Mouse (Mus musculus) liver, adult 2 months (tissue): ENCODE results near the gene Gm17428. TPM values are rescaled to one million over a fixed set of nuclear protein-coding genes. Genes with fewer than 3 reads are reported as not detected.
"Not testable (repeated sequence)": the region's sequence is repeated elsewhere in the genome, so short reads cannot be mapped to it uniquely, and the experiment has no call there.

Experiments
- DNase-seq: peaks from one replicate; pipeline ENCODE4 v3.0.0-alpha.2; 2011; ENCODE audit warnings: low read depth, low spot score; ENCODE audit errors: extremely low read depth
- H3K27ac ChIP-seq: fragments of 200-500 bp; replicated peaks from 2 replicates; pipeline ENCODE4 v1.5.1; 2012; ENCODE audit warnings: low read depth, mild to moderate bottlenecking, control low read depth, inconsistent platforms, low read length; ENCODE audit not compliant: insufficient read depth
- H3K27me3 ChIP-seq: fragments of 200-500 bp; 2 replicates; pipeline ENCODE4 v1.6.1; 2012; ENCODE audit warnings: mild to moderate bottlenecking, moderate library complexity, low read length, inconsistent platforms; ENCODE audit not compliant: control insufficient read depth, insufficient read depth
- H3K36me3 ChIP-seq: fragments of 200-500 bp; 2 replicates; pipeline ENCODE4 v1.6.1; 2012; ENCODE audit warnings: low read length, inconsistent platforms; ENCODE audit not compliant: control insufficient read depth, insufficient read depth
- H3K4me1 ChIP-seq: fragments of 200-500 bp; 2 replicates; pipeline ENCODE4 v1.6.1; 2011; ENCODE audit warnings: low read length; ENCODE audit not compliant: control insufficient read depth, insufficient read depth
- H3K4me3 ChIP-seq: fragments of 200-500 bp; 2 replicates; pipeline ENCODE4 v1.5.1; 2011; ENCODE audit warnings: low read depth, mild to moderate bottlenecking, control low read depth, low read length, moderate library complexity; ENCODE audit not compliant: insufficient read depth
- H3K79me2 ChIP-seq: fragments of 200-500 bp; 2 replicates; pipeline ENCODE4 v1.6.1; 2012; ENCODE audit warnings: inconsistent platforms, mild to moderate bottlenecking, low read length, moderate library complexity; ENCODE audit not compliant: control insufficient read depth, insufficient read depth
- H3K9ac ChIP-seq: fragments of 200-500 bp; 2 replicates; pipeline ENCODE4 v1.6.1; 2012; ENCODE audit warnings: low read depth, mild to moderate bottlenecking, control low read depth, inconsistent platforms, low read length
- CTCF ChIP-seq: fragments of 200-500 bp; IDR thresholded peaks from 2 replicates; pipeline ENCODE4 v1.5.1; 2011; ENCODE audit warnings: low read depth, low read length, control low read depth
- POLR2A ChIP-seq: fragments of 200-500 bp; IDR thresholded peaks from 2 replicates; pipeline ENCODE4 v1.6.1; 2011; ENCODE audit warnings: low read length, control low read depth; ENCODE audit not compliant: insufficient read depth; ENCODE audit errors: extremely low read depth
- WGBS: fragments of 180-500 bp; shearing (Covaris S2); methylation state at CpG from one replicate; pipeline ENCODE4 v1.1.7; 2018; 5-methylcytosine and 5-hydroxymethylcytosine counted together
- polyA plus RNA-seq: library from polyadenylated mRNA; depleted of rRNA; stranded (reverse); fragments of >200 nt; gene quantifications from 2 replicates; pipeline ENCODE4 v1.2.3, GENCODE M21; 2012
- total RNA-seq: library from RNA; depleted of rRNA; stranded (reverse); fragments of >200 nt; gene quantifications from 2 replicates; pipeline ENCODE4 v1.2.3, GENCODE M21; 2014

The Gm17428 gene
- total and polyA plus RNA-seq, 2 experiments: not detected

DNA sequence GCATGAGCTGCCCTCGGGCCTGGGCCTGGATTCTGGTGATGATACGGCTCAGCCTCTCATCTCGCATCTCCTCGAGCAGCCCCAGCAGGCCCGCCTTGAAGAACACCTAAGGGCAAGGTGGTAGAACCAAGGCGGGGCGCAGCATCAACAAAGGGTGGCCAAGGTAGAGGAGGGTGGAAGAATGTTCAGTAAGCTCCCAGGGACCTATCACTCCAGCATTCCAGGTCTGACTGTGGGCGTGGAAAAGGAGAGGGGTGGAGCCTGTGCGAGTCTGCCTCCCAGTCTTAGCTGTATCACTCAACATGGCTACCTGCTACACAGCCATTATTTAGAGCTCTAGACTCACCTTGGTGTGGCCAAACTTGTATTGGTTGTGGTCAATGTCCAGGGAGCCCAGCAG, 20.2 kb upstream of the Gm17428 start:
- Histone ChIP-seq H3K27me3 (no peaks in the 10 kb centered on the region), H3K4me3 (no peak overlapping the region), H3K36me3 (no peaks in the 10 kb centered on the region), H3K9ac (no peak overlapping the region), H3K79me2 (no peaks in the 10 kb centered on the region), H3K4me1 (no peaks in the 10 kb centered on the region), H3K27ac (no peak overlapping the region)
- TF ChIP-seq POLR2A (no peak), CTCF (no peak)
- WGBS: 86% methylated on average over 9 of the region's 9 CpGs
- no peak for DNase-seq

GRCm38 (mm10) chr14:54958503-54958902, 18.2 kb upstream of the Gm17428 start:
- 81% methylated on average over 4 of the region's 4 CpGs for WGBS
- H3K9ac ChIP-seq: no peak overlapping the region

GRCm38 (mm10) chr14:54959197-54959596, 17.5 kb upstream of the Gm17428 start:
- no peak overlapping the region for H3K9ac ChIP-seq
- no peaks in the 10 kb centered on the region for H3K27me3 ChIP-seq
- WGBS: 77% methylated on average over 3 of the region's 3 CpGs
- H3K36me3 ChIP-seq: no peaks in the 10 kb centered on the region
- no peaks in the 10 kb centered on the region for H3K4me1 ChIP-seq
- H3K27ac ChIP-seq: no peak overlapping the region
- H3K4me3 ChIP-seq: no peak overlapping the region
- H3K79me2 ChIP-seq: no peaks in the 10 kb centered on the region
- no peak for DNase-seq
- TF ChIP-seq POLR2A (no peak), CTCF (no peak)

More at GRCm38 (mm10) chr14:54958503-54958902, 18.2 kb upstream of the Gm17428 start:
- Histone ChIP-seq H3K36me3 (no peaks in the 10 kb centered on the region), H3K79me2 (no peaks in the 10 kb centered on the region), H3K27me3 (no peaks in the 10 kb centered on the region), H3K4me1 (no peaks in the 10 kb centered on the region), H3K27ac (no peak overlapping the region), H3K4me3 (no peak overlapping the region)
- no peak for DNase-seq
- TF ChIP-seq POLR2A (no peak), CTCF (no peak)

DNA sequence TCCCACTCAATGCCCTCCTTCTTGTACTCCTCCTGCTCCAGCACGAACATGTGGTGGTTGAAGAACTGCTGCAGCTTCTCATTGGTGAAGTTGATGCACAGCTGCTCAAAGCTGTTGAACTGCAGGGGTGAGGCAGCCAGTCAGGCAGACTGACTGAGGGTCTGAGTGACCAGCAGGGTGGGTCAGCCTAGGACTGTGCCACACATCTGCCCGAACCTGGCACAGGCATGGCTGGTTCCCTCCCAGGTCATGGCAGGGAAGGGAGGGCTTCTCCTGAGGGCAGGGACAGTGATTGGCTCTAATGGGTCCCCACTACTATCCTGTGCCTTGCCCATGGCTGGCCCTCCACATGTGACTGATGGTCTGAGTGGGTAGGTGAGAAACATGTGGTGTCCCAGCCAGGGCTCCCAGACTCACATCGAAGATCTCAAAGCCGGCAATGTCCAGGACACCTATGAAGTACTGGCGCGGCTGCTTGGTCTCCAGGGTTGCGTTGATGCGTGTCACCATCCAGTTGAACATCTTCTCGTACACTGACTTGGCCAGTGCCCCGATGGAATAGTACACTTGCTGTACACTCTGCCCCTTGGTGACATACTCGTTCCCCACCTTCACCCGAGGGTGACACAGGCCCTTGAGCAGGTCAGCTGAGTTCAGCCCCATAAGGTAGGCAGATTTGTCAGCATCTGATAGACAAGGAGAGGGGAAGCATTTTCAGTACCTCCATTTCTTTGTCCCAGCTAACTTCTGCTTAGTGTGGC, 16.7 kb upstream of the Gm17428 start:
- not testable (repeated sequence) for H3K27me3 ChIP-seq, H3K4me1 ChIP-seq, H3K36me3 ChIP-seq, DNase-seq, H3K79me2 ChIP-seq, H3K27ac ChIP-seq, H3K9ac ChIP-seq, H3K4me3 ChIP-seq
- WGBS: 90% methylated on average over 12 of the region's 12 CpGs

DNA sequence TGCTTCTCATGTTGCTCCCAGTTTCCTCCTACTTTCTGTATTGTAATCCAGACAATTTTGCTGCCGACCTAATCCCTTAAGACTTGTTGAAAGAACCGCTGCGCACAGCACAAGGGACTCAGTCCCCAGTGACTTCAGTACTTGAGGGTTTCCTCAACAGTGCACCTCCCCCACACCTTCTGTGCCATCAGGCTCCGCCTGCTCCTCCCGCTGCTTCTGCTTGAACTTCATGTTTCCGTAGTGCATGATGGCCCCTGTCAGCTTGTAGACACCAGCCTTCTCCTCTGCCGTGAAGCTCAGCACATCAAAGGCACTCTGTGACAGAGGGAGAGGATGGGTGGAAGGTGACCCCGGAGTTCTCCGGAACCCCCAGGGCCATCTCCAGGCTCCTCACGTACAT, 16.0 kb upstream of the Gm17428 start:
- Histone ChIP-seq H3K36me3 (no peaks in the 10 kb centered on the region), H3K9ac (no peak overlapping the region), H3K4me3 (no peak overlapping the region), H3K4me1 (no peaks in the 10 kb centered on the region), H3K27ac (no peak overlapping the region), H3K79me2 (no peaks in the 10 kb centered on the region), H3K27me3 (no peaks in the 10 kb centered on the region)
- 70% methylated on average over 10 of the region's 10 CpGs for WGBS
- no peak for DNase-seq
- no peak for TF ChIP-seq CTCF

DNA sequence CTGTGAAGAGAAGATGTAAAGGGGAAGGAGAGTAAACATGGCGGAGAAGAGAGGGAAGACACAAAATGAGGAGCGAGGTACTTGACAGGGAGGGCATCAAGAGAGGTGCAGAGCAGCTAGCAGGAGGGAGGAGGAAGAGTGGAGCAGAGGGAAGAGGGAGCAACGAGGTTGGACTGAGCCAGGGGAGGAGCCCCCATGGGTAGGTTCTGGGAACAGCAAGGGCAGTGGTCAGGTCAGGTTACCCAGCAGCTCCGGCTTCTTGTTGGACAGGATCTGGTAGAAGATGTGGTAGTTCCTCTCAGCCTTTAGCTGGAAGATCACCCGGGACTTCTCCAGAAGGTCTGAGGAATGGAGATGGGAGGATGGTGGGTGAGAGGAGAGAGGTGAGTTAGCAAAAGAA, 15.2 kb upstream of the Gm17428 start:
- 80% methylated on average over 5 of the region's 5 CpGs for WGBS
- no peaks in the 10 kb centered on the region for H3K27me3 ChIP-seq
- no peak for DNase-seq
- TF ChIP-seq POLR2A (no peak), CTCF (no peak)
- H3K36me3 ChIP-seq: no peaks in the 10 kb centered on the region
- no peak overlapping the region for H3K9ac ChIP-seq
- H3K27ac ChIP-seq: no peak overlapping the region
- H3K4me3 ChIP-seq: no peak overlapping the region
- no peaks in the 10 kb centered on the region for H3K4me1 ChIP-seq
- no peaks in the 10 kb centered on the region for H3K79me2 ChIP-seq
